Mouse (Mus musculus) brown adipose tissue, adult 24 weeks (tissue): ENCODE measurements around the gene Ccl11. TPM values are rescaled to one million over a fixed set of nuclear protein-coding genes. Genes with fewer than 3 reads are reported as not detected.
A peak's percentile ranks its signal among the peaks of the same experiment; 100 is the strongest.

Source experiments
- H3K27ac ChIP-seq: fragments of 200-500 bp; replicated peaks from 2 replicates; pipeline ENCODE4 v1.5.1; 2012; ENCODE audit warnings: low read depth, mild to moderate bottlenecking, low read length
- H3K4me1 ChIP-seq: fragments of 200-500 bp; 2 replicates; pipeline ENCODE4 v1.6.1; 2012; ENCODE audit warnings: low read length, mixed read lengths; ENCODE audit not compliant: control insufficient read depth, insufficient read depth, insufficient read length
- H3K4me3 ChIP-seq: fragments of 200-500 bp; 2 replicates; pipeline ENCODE4 v1.5.1; 2012; ENCODE audit warnings: low read depth, mild to moderate bottlenecking, low read length, moderate library complexity; ENCODE audit not compliant: insufficient read depth
- polyA plus RNA-seq: library from polyadenylated mRNA; stranded (reverse); fragments of >200 nt; gene quantifications from 2 replicates; pipeline ENCODE4 v1.2.4, GENCODE M21; 2012; ENCODE audit not compliant: missing spikeins, insufficient read depth, insufficient read length

Gene Ccl11
- polyA plus RNA-seq, 1 experiment: 51.7 TPM

GRCm38 (mm10) chr11:82077031-82077430, 19.4 kb downstream of the Ccl11 start:
- Histone ChIP-seq H3K27ac (no peak overlapping the region), H3K4me1 (no peaks in the 10 kb centered on the region), H3K4me3 (no peak overlapping the region)

GRCm38 (mm10) chr11:82078136-82078730, 20.6 kb downstream of the Ccl11 start:
- Histone ChIP-seq H3K27ac (no peak overlapping the region), H3K4me3 (no peak overlapping the region), H3K4me1 (no peaks in the 10 kb centered on the region)

GRCm38 (mm10) chr11:82080865-82081264, 23.2 kb downstream of the Ccl11 start:
- H3K4me1 ChIP-seq: no peaks in the 10 kb centered on the region
- H3K4me3 ChIP-seq: no peak overlapping the region
- no peak overlapping the region for H3K27ac ChIP-seq

- Histone ChIP-seq H3K27ac (no peak overlapping the region), H3K4me3 (no peak overlapping the region), H3K4me1 (no peaks in the 10 kb centered on the region)
Measured at GRCm38 (mm10) chr11:82084360-82084759, 26.7 kb downstream of the Ccl11 start.

GRCm38 (mm10) chr11:82099511-82100323, 42.1 kb downstream of the Ccl11 start:
- Histone ChIP-seq H3K4me3 (no peak overlapping the region), H3K4me1 (no peaks in the 10 kb centered on the region), H3K27ac (no peak overlapping the region; the same call in 1 of the 2 replicates)

- peak overlapping the region; percentile 7 for H3K27ac ChIP-seq
- H3K4me1 ChIP-seq: no peaks in the 10 kb centered on the region
- no peak overlapping the region for H3K4me3 ChIP-seq
Measured at GRCm38 (mm10) chr11:82101087-82101486, 43.5 kb downstream of the Ccl11 start.

- Histone ChIP-seq H3K27ac (peak within 1 kb of the TSS; percentile 64), H3K4me1 (no peaks in the 10 kb centered on the region), H3K4me3 (no peak within 1 kb of the TSS)
Measured at GRCm38 (mm10) chr11:82101529-82101928, 43.9 kb downstream of the Ccl11 start, which contains the start of gene Ccl12. Gene Ccl12, plus strand, starts transcription at chr11:82101845.

GRCm38 (mm10) chr11:82109611-82110010, 52.0 kb downstream of the Ccl11 start:
- Histone ChIP-seq H3K4me1 (no peaks in the 10 kb centered on the region), H3K4me3 (no peak overlapping the region), H3K27ac (no peak overlapping the region)

GRCm38 (mm10) chr11:82110372-82111248, 53.0 kb downstream of the Ccl11 start:
- H3K27ac ChIP-seq: no peak overlapping the region
- no peak overlapping the region for H3K4me3 ChIP-seq
- H3K4me1 ChIP-seq: no peaks in the 10 kb centered on the region

Other genes starting within 250 kb of the Ccl11 start
- not detected in 2 replicates for gene 5530401A14Rik, start 197.2 kb upstream of the Ccl11 start, polyA plus RNA-seq
- gene Asic2, start 89.4 kb upstream of the Ccl11 start, polyA plus RNA-seq: not detected in 2 replicates
- 3.2 and 14.0 TPM in 2 replicates for gene Ccl2, start 22.3 kb upstream of the Ccl11 start, polyA plus RNA-seq
- not detected in 2 replicates for gene Gm17268, start 19.3 kb upstream of the Ccl11 start, polyA plus RNA-seq
- gene Ccl7, start 12.1 kb upstream of the Ccl11 start, polyA plus RNA-seq: 3.4 and 10.1 TPM in 2 replicates
- gene Ccl12, start 44.0 kb downstream of the Ccl11 start, polyA plus RNA-seq: 4.0 and 4.1 TPM in 2 replicates
- 10.5 and 10.8 TPM in 2 replicates for gene Ccl8, start 57.4 kb downstream of the Ccl11 start, polyA plus RNA-seq
- not detected in 2 replicates for gene Ccl1, start 247.9 kb downstream of the Ccl11 start, polyA plus RNA-seq